Mouse (Mus musculus) right cerebral cortex, postnatal 14 days (tissue): ENCODE measurements around the gene Topaz1.

Source experiments
- DNase-seq: peaks from one replicate; pipeline ENCODE4 v3.0.0; 2022

Topaz1 gene

GRCm38 (mm10) chr9:122747060-122747459, at the start of gene Topaz1:
Gene Topaz1 (plus strand): TSS chr9:122747346.
- no peak for DNase-seq

GRCm38 (mm10) chr9:122701817-122702216, 45.3 kb upstream of the Topaz1 start:
- no peak for DNase-seq

GRCm38 (mm10) chr9:122713836-122714235, 33.3 kb upstream of the Topaz1 start:
- DNase-seq: no peak

- no peak for DNase-seq
Observed at GRCm38 (mm10) chr9:122715046-122715445, 32.1 kb upstream of the Topaz1 start.

GRCm38 (mm10) chr9:122716131-122716921, 30.8 kb upstream of the Topaz1 start:
- no peak for DNase-seq

- DNase-seq: no peak
Observed at GRCm38 (mm10) chr9:122722296-122722695, 24.9 kb upstream of the Topaz1 start.

GRCm38 (mm10) chr9:122725046-122725765, 21.9 kb upstream of the Topaz1 start:
- DNase-seq: no peak

- peak; percentile 48 for DNase-seq
Observed at GRCm38 (mm10) chr9:122729500-122729899, 17.6 kb upstream of the Topaz1 start.

- DNase-seq: no peak
Observed at GRCm38 (mm10) chr9:122732126-122732810, 14.9 kb upstream of the Topaz1 start.

- DNase-seq: no peak
Observed at GRCm38 (mm10) chr9:122733222-122733621, 13.9 kb upstream of the Topaz1 start.

- DNase-seq: no peak
Observed at GRCm38 (mm10) chr9:122734934-122735333, 12.2 kb upstream of the Topaz1 start.

- no peak for DNase-seq
Observed at GRCm38 (mm10) chr9:122736001-122736400, 11.1 kb upstream of the Topaz1 start.

- peak; percentile 44 for DNase-seq
Observed at GRCm38 (mm10) chr9:122736742-122737141, 10.4 kb upstream of the Topaz1 start.

GRCm38 (mm10) chr9:122745879-122746278, 1.3 kb upstream of the Topaz1 start:
- DNase-seq: no peak

GRCm38 (mm10) chr9:122757614-122758013, 10.5 kb downstream of the Topaz1 start:
- DNase-seq: no peak

- DNase-seq: no peak
Observed at GRCm38 (mm10) chr9:122760111-122760510, 13.0 kb downstream of the Topaz1 start.

GRCm38 (mm10) chr9:122785231-122785630, 38.1 kb downstream of the Topaz1 start:
- DNase-seq: no peak

- no peak for DNase-seq
Observed at GRCm38 (mm10) chr9:122786534-122786933, 39.4 kb downstream of the Topaz1 start.

- peak; percentile 90 for DNase-seq
Observed at GRCm38 (mm10) chr9:122805053-122805844, 58.1 kb downstream of the Topaz1 start, which contains the start of gene Tcaim. Gene Tcaim (plus strand): TSS chr9:122805539.

- no peak for DNase-seq
Observed at GRCm38 (mm10) chr9:122805845-122806341, 58.7 kb downstream of the Topaz1 start.

- no peak for DNase-seq
Observed at GRCm38 (mm10) chr9:122807186-122807585, 60.0 kb downstream of the Topaz1 start.

- no peak for DNase-seq
Observed at GRCm38 (mm10) chr9:122810212-122810611, 63.1 kb downstream of the Topaz1 start.
